Mouse (Mus musculus) lung, postnatal 10 days (tissue): ENCODE measurements at regions not wholly inside any gene's neighbourhood (a gene's known extent, or its start where the extent isn't known, plus 50 kb on each side); places are given as distances from the start of the nearest gene placed in this dataset.
A peak's percentile ranks its signal among the peaks of the same experiment; 100 is the strongest.

ENCODE experiments used
- DNase-seq: peaks from one replicate; pipeline ENCODE4 v3.0.0; 2021

GRCm38 (mm10) chr16:46807476-46807875, 309.2 kb upstream of the Nectin3 start:
- DNase-seq: no peak

GRCm38 (mm10) chr16:46776367-46776766, 278.0 kb upstream of the Nectin3 start:
- no peak for DNase-seq

GRCm38 (mm10) chr16:46769383-46769782, 271.1 kb upstream of the Nectin3 start:
- no peak for DNase-seq

DNA sequence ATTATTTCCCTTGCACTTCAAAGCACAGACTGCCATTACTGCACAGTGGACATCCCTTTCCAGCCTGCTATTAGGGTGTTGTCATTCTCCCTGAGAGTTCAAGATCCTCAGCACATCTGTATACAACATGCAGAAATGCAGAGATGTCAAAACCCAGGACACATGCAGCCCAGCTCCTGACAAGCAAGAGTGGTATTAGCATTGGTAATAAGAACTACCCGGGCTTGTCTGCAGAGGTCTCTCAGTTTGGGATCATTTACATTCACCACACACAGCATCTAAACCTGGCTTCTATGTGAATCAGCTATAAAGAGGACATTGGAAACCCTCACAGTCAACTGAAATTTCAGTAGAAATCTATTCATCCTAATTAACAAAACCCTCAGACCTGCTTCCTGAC, 270.1 kb upstream of the Nectin3 start:
- no peak for DNase-seq

- no peak for DNase-seq
These were observed 236.8 kb upstream of the Nectin3 start for GRCm38 (mm10) chr16:46735140-46735539.

DNA sequence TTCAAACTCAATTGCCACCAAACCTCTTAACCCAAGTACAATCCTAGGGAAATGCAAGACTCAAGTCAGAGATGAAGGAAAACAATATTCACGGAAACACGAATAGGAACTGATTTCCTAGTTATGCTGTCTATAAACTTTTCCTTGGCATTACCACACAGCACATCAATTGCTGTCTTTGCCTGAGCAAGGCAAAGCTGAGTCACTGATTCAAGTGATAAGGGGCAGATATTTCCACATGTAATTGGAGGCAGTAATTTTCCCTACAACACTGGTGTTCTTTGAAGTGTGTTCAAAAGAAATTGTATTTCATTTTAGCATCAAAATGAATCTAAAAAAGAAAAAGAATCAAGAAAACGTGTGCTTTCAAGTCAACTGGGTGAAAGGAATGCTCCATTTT, 230.1 kb upstream of the Nectin3 start:
- no peak for DNase-seq

- no peak for DNase-seq
These were observed 225.3 kb upstream of the Nectin3 start for GRCm38 (mm10) chr16:46723660-46724059.

GRCm38 (mm10) chr16:46679787-46680186, 181.5 kb upstream of the Nectin3 start:
- DNase-seq: no peak

GRCm38 (mm10) chr16:46669590-46669989, 171.3 kb upstream of the Nectin3 start:
- no peak for DNase-seq

- no peak for DNase-seq
These were observed 167.2 kb upstream of the Nectin3 start for GRCm38 (mm10) chr16:46665566-46665965.

DNA sequence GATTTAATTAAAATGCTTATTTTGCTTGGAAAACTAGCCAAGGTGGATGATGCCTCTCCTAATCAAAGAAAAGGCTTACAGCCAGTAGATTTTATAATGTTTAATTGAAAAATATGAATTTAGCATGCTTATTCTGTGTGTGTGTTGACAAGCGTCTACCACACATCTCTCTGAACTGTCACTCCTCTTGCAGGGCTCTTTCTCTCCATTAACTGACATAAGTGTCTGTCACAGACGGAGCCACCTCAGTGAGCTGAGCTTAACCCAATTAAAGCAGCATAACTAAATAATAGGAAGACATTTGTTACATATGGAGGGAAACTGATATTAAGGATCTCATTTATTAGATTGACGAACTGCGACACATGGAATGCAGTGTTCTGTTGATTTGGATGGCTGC, 164.7 kb upstream of the Nectin3 start:
- no peak for DNase-seq

GRCm38 (mm10) chr16:46655041-46655440, 156.7 kb upstream of the Nectin3 start:
- DNase-seq: no peak

DNA sequence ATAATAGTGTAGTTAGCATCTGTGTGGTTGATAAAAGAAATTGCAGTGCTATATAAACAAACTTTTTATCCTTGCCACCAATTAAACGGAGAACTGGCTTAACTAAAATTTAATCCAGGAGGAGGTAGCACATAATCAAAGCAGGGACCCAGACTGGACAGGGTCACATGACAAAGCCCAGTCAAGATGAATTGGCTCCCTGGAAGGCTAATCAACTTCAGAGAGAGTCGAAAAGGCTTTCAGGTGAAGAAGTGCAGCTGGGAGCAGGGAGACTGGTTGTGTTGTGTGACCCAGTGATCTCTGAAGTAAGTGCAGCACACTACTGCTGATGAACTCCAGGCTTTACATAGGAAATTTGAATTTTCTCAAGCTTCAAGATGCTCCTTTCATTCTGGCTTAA, 127.5 kb upstream of the Nectin3 start:
- DNase-seq: no peak

DNA sequence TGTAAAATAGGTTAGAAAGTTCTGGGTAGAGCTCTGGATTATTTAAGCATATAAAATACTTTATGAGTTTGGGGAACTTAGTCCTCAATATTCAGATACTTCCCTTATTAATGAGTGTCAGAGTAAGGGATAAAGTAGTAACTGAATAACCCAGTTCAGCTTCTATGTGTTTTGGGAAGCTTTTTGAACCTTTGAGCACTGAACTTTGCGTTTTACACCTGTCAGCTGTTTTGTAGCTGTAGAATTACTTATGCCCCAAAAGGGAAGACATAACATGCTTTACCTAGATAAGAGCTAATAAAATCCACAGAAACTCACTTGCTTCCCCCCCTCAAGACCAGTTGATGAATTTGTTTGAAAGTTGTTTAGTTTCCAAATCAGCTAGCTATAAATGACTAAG, 124.9 kb upstream of the Nectin3 start:
- no peak for DNase-seq

GRCm38 (mm10) chr16:46619871-46620270, 121.5 kb upstream of the Nectin3 start:
- DNase-seq: no peak

GRCm38 (mm10) chr16:46617544-46618335, 119.4 kb upstream of the Nectin3 start:
- peak; percentile 3 for DNase-seq

DNA sequence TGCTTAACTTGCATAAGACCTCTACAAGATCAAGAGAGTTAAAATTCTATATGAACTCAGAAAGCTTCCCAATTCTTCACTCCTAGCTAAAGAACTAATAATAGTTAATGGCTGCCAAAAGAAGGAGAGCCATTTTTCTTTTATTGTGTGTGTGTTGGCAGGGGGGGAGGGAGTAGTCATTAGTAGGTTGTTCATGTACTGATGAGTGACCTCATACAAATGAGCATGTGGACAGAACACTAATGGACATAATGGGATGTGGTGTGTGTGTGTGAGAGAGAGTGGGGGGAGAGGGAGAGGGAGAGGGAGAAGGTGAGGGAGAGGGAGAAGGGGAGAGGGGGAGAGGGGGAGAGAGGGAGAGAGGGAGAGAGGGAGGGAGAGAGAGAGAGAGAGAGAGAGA, 118.3 kb upstream of the Nectin3 start:
- DNase-seq: no peak

GRCm38 (mm10) chr16:46613062-46613818, 114.9 kb upstream of the Nectin3 start:
- no peak for DNase-seq

DNA sequence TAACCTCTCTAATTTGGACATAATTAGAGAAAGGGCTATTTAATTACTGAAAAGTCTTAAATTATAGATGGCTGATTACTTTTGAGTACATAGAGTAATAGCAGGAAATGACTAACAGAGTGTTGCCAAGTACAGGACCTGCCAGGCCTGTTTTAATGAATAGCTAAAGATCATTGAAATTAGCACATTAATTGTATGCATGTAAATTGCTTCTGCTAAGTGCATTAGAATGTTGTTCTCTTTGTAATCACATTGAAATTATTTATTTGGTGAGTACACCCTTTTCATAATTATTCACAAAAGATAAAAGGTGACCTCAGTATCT, 107.5 kb upstream of the Nectin3 start:
- no peak for DNase-seq

DNA sequence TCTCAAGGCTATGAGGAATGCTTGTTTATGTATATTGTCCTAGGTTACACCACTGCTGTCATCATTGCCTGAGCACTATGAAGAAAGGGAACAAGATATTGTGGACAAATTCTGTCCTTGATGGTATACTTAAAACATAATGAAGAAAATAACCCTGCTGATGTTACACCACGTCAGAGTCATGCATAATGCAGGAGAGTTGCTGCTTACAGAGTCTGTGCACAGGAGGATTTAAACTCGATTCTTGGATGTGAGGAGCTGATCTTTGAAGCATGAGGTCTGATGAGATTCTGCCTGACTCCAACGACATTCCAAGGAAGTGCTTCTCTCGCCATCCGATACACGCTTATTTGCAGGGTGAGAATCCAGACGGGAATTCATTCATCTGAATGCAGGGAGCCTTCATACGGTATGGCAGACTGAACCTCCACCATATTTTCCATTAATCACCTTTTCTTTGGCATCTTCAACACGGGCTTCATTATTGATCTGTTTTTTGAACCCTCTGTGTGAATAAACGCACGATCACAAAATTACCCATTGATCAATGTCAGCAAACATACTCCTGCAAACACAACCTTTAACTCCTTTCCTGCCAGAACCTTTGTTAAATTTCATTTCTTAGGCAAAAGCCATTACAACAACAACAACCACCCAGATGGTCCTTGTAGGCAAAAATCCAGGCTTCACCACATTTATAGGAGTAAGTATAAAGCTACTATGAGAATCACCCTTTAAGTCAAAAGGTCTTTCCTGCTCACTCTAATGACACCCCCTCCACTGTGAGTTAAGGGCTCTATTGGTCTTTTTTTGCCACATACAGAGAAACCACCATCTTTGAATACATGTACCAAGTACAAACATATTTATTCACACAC, 106.9 kb upstream of the Nectin3 start:
- DNase-seq: no peak

DNA sequence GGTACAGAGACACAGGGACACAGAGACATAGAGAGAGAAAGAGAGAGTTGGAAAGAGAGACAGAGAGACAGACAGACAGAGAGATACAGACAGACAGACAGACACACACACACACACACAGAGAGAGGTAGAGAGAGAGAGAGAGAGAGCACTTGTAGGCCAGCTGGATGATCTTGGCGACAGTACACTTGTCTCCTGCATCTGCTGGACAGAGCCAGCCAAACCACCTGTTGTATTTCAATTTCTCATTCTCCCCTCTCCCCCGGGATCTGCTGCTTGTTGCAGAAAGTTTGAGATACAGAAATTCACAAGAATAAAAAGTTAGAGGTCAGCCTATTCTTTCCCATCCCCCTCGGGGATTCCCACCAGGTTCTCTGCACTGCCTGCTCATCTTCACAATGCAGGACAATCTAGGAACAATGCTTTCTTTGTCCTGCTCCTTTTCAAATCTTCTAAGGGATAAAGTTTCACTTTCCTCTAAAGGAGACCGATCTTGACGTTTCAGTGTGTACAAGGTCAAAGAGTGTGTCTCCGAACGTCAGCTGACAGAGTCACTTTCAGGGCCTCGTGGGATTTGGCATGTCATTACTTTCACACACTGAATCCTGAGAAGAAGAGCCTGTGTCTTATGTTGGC, 94.4 kb upstream of the Nectin3 start:
- no peak for DNase-seq

- no peak for DNase-seq
These were observed 88.7 kb upstream of the Nectin3 start for GRCm38 (mm10) chr16:46587056-46587455.

DNA sequence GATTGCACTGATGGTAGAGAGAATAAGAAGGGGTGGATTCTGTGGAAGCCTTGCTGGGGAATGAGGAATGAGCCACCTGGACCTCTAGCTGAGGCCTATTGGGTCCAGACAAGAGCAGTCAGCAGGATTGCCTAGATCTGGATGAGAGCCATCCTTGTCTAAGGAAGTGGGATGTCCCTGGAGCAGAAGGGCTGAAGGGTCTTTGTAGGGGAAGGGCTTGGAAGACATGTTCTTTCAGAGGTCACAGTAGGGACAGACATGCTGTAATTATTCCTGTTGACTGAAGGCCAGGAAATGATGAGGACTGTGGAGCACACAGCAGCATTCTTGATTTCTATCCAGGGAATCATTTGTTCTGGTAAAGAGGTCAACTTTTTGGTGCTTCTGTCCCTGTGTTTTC, 86.2 kb upstream of the Nectin3 start:
- peak; percentile 16 for DNase-seq
